14 mouse cellular contexts compared by ENCODE assay signal in the genomic region with DNA sequence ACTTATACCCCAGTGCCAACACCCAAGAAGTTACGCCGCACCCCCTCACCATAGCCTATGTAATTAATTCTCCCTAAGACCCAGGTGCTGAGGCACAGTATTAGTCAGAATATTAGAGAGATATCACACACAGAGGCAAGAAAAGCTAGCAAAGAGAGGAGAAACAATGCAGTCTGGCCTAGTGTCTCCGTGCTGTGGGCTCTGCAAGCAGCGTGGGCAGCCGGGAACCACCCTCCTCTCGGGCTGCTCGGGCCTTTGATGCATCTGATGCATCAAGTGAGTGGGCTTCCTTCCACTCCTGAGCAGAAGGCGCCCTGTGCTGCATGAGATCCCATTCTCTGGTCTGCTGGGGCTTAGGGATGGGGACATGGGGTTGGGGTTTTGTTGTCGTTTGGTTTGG.
"Had no signal": no experiment of that assay in that cellular context is flagged by ENCODE, and none has a peak within 500 bp of the region (broad histone marks: within the 10 kb centered on the region; RNA-seq: fewer than 3 reads in every experiment).

No protein-coding gene starts in this region.

- H3K9ac ChIP-seq: intestine, embryonic 15.5 days; limb, embryonic 15.5 days; liver, embryonic 12.5 days; lung, embryonic 14.5 days; neural tube, embryonic 15.5 days; stomach, embryonic 15.5 days had no signal

- H3K36me3 ChIP-seq: intestine, embryonic 15.5 days; liver, embryonic 12.5 days; stomach, embryonic 15.5 days had no signal

- H3K4me2 ChIP-seq: intestine, embryonic 15.5 days; limb, embryonic 15.5 days; liver, embryonic 12.5 days; lung, embryonic 14.5 days; neural tube, embryonic 15.5 days; stomach, embryonic 15.5 days had no signal

- H3K9me3 ChIP-seq: intestine, embryonic 15.5 days; limb, embryonic 15.5 days; liver, embryonic 12.5 days; neural tube, embryonic 15.5 days; stomach, embryonic 15.5 days had no signal

- DNase-seq: kidney, adult 18-20 months; kidney, postnatal 10 days; lung, embryonic 14.5 days; lung, postnatal 10 days; lung, postnatal 4 days; midbrain, embryonic 14.5 days; thymus, adult 2 months; thymus, postnatal 36 days had no signal

- H3K4me1 ChIP-seq: intestine, embryonic 15.5 days; limb, embryonic 15.5 days; stomach, embryonic 15.5 days had no signal

- H3K27me3 ChIP-seq: intestine, embryonic 15.5 days; limb, embryonic 15.5 days; liver, embryonic 12.5 days; neural tube, embryonic 15.5 days; stomach, embryonic 15.5 days had no signal

- H3K4me3 ChIP-seq: intestine, embryonic 15.5 days; limb, embryonic 15.5 days; liver, embryonic 12.5 days; myocyte; neural tube, embryonic 15.5 days; stomach, embryonic 15.5 days had no signal

- H3K27ac ChIP-seq: intestine, embryonic 15.5 days; limb, embryonic 15.5 days; liver, embryonic 12.5 days; neural tube, embryonic 15.5 days; stomach, embryonic 15.5 days had no signal

- ATAC-seq: intestine, embryonic 15.5 days; liver, embryonic 12.5 days had no signal
